Mouse (Mus musculus): ENCODE measurements at regions not wholly inside any gene's neighbourhood (a gene's known extent, or its start where the extent isn't known, plus 50 kb on each side); places are given as distances from the start of the nearest gene placed in this dataset.

DNA sequence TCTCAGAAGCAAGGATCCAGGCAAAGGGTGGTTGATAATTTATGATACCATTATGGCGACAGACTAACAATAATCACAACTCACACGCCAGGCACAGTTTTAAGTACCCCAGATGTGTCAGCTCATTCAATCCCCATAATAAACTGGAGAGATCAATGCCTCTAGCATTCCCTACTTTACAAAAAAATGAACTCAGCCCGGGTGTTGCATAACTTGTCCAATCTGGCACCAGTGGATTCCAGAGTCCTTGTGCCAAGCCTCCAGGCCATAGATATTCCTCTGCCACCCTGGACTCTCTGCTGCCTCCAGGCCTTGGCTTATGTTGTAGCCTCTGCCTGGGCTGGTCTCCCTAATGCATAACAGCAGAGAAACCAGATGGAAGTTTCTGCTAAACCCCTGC is 185.0 kb downstream of the CK137956 start:
- no peak for TF ChIP-seq CTCF (IDR thresholded peaks at IDR 0.05; ENCODE audit: control insufficient read depth, insufficient read depth, insufficient replicate concordance, low read depth, low read length)
- no peak for TF ChIP-seq POLR2A (IDR thresholded peaks at IDR 0.05; ENCODE audit: control insufficient read depth, low read depth, low read length)

Data from testis, adult 2 months (tissue).